Mouse (Mus musculus) yolk sac, embryonic 10.5 days (tissue): ENCODE results near the gene Tceal9.
A peak's percentile ranks its signal among the peaks of the same experiment; 100 is the strongest.
"Not testable (repeated sequence)": the region's sequence is repeated elsewhere in the genome, so short reads cannot be mapped to it uniquely, and the experiment has no call there.

Experiments used
- DNase-seq: peaks from one replicate; pipeline ENCODE4 v3.0.0-alpha.2; 2017; ENCODE audit warnings: low spot score

Gene Tceal9

GRCm38 (mm10) chrX:136244574-136245229, at the start of gene Tceal9:
Gene Tceal9 (plus strand): TSS chrX:136245079.
- peak; percentile 86 for DNase-seq

- no peak for DNase-seq
These were observed 49.5 kb upstream of the Tceal9 start for GRCm38 (mm10) chrX:136195193-136195944.

- DNase-seq: no peak
These were observed 48.0 kb upstream of the Tceal9 start for GRCm38 (mm10) chrX:136196873-136197272.

GRCm38 (mm10) chrX:136203257-136203656, 41.6 kb upstream of the Tceal9 start:
- no peak for DNase-seq

- DNase-seq: peak; percentile 80
These were observed 41.2 kb upstream of the Tceal9 start, which contains the start of gene Tceal5 for GRCm38 (mm10) chrX:136203664-136204066. Gene Tceal5 (minus strand): TSS chrX:136203876.

GRCm38 (mm10) chrX:136204406-136204805, 40.5 kb upstream of the Tceal9 start:
- DNase-seq: no peak

GRCm38 (mm10) chrX:136213396-136213795, 31.5 kb upstream of the Tceal9 start:
- DNase-seq: no peak

- not testable (repeated sequence) for DNase-seq
These were observed 29.9 kb upstream of the Tceal9 start, which contains the start of the genes Tceal7 and Bex1 for GRCm38 (mm10) chrX:136214729-136215677. Gene Tceal7 (plus strand): TSS chrX:136214779. Gene Bex1 (minus strand): TSS chrX:136215513.

- no peak for DNase-seq
These were observed 28.6 kb upstream of the Tceal9 start for GRCm38 (mm10) chrX:136216303-136216702.

- no peak for DNase-seq
These were observed 21.2 kb upstream of the Tceal9 start for GRCm38 (mm10) chrX:136223714-136224113.

- no peak for DNase-seq
These were observed 17.1 kb upstream of the Tceal9 start for GRCm38 (mm10) chrX:136227768-136228167.

- DNase-seq: no peak
These were observed 6.8 kb upstream of the Tceal9 start for GRCm38 (mm10) chrX:136238118-136238517.

- DNase-seq: no peak
These were observed 1.7 kb upstream of the Tceal9 start for GRCm38 (mm10) chrX:136243181-136243580.

GRCm38 (mm10) chrX:136245521-136246071, 717 bp downstream of the Tceal9 start:
- DNase-seq: peak; percentile 84

- no peak for DNase-seq
These were observed 3.9 kb downstream of the Tceal9 start for GRCm38 (mm10) chrX:136248811-136249210.

GRCm38 (mm10) chrX:136249671-136250070, 4.8 kb downstream of the Tceal9 start:
- no peak for DNase-seq

GRCm38 (mm10) chrX:136252023-136252729, 7.3 kb downstream of the Tceal9 start:
- DNase-seq: peak; percentile 53

GRCm38 (mm10) chrX:136267720-136268119, 22.8 kb downstream of the Tceal9 start:
- DNase-seq: no peak

GRCm38 (mm10) chrX:136268173-136268572, 23.3 kb downstream of the Tceal9 start:
- no peak for DNase-seq

- not testable (repeated sequence) for DNase-seq
These were observed 25.0 kb downstream of the Tceal9 start, which contains the start of gene Bex3 for GRCm38 (mm10) chrX:136269743-136270392. Gene Bex3 (plus strand): TSS chrX:136270253.
